Mouse (Mus musculus) thymus, postnatal 10 days (tissue): Measurements from ENCODE around the gene Ltc4s.

Experiments used
- DNase-seq, 2 experiments: peaks; one replicate each; pipeline ENCODE4 v3.0.0; 2021; ENCODE audit warnings: low spot score in 2 of 2

The Ltc4s gene

DNA sequence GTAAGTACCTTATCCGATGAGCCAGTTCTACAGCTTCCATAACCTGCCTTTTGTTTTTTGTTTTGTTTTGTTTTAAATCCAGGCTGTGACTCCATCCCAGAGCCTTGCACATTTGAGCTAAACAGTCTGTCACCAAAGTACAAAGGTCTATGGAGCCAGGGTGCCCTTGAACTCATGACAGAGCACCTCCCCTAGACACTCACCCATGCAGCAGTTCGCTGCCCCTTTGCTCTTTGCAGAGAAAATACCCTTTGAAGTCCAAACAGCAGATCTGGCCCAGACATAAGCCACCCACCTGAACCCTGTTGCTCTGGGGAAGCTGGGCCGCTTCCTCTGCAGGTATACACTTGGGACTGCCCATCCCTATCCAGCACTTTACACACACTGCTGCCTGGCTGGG lies 36.8 kb downstream of the Ltc4s start:
- no peak for DNase-seq

DNA sequence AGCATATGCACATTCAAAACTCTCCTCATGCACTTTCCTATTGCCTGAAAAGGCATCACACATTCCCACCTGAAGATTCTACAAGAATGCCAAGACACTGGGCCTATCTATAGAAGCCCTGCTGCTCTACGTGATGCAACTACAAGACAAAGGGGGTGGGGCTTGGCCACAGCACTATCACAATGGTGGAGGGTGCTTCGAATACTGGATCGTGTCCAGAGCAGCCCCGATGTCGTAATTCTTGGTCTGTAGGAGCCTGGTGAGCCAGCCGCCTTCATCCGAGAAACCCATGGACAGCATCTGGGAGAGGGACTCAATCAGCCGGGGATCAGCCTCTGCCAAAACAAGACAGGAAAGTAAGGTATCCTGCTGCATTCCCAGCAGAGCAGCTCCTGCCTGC lies 37.8 kb downstream of the Ltc4s start:
- no peak for DNase-seq

DNA sequence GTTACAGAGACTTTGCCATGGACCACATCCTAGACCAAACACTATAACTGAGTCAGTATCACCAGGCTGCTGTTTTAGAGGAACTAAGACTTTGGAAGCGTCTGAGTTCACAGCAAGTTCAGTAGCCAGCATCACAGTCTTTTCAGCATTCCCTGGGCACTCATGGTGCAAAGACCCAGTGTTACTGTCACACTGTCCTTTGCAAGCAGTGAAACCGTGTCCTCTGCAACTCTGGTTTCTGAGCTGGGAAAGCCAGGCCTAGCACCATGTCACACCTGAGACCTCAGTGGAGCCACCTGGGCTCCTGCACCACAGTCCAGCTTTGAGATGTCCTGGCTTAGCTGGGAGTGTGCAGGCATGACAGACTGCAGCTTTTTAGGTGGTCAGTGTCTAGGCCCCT lies 39.5 kb downstream of the Ltc4s start:
- DNase-seq: no peak

DNA sequence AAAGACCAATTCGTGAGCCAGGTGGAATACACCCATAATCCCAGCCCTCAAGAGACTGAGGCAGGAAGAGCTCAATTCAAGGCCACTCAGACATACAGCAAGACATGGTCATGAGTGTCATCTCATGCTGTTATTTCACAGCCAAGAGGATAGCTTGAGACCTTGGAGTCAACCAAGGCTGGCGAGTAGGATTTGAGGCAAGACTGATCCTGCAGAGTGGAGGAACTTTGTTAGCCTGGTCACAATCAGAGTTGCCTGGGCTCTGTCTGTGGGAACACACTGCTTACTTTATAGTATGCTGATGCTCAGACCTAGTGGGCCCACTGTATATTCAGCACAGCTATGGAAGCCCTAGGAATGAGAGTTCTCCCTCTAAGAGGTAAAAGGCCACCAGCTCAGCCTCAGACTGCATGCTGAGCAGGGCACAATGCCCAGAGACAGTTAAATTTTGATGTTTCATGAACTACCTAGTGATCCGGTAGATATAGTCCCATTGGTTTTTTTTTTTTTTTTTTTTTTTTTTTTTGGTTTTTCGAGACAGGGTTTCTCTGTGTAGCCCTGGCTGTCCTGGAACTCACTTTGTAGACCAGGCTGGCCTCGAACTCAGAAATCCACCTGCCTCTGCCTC lies 40.1 kb downstream of the Ltc4s start:
- DNase-seq: no peak

DNA sequence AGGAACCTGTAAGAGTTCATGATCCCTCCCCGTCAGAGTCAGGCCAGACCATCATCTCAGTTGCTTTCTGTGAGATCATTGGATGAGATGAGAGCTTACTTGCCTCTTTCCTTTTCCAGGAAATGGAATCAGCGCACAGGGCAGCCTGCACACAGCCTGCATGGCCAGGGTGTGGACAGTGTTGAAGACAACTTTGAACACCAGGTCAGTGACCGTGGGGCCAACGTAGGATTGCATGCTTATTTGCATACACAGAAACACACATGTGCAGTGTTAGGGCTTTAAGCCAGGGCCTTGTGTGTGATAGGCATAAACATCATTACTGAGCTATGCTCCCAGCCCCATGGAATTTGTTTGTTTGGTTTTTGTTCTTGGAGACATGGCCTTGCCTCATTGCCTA lies 40.9 kb downstream of the Ltc4s start:
- no peak for DNase-seq

DNA sequence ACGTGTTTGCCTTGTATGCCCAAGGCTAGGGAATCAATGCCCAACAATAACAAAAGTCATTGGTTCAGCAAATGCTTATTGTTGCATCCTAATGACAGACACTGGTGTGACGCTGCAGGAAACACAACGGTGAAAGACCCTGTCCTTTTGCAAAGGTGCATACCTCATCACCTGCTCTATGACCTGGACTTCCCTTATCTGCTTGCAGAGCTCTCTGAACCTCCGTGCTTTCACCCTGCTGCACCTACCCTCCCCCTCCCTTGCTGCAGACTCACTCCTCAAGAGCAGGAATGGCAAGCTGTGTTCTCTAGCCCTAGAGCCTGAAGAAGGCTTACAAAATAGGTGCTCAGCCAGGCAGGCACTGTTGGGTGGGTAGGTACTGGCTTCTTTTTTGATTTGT lies 43.6 kb downstream of the Ltc4s start:
- no peak for DNase-seq

DNA sequence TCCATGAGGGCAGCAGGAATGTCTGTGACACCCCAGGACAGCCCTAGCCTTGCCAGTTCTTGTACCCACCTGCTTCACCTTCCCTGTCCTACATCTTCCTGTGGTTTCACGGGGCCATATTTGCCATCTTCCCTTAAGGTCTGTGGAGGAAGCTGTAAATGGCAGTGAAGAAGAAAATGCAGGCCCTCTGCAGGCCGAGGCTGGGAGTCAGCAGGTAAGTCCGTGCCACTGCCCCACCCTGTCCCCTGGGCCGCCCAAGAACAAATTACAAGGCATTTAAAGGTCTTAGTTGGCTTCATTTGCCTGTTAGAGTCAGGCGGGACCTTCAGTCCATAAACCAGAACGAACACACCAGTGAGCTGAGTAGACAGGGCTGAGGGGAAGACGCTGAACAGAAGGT lies 44.3 kb downstream of the Ltc4s start:
- DNase-seq: no peak

DNA sequence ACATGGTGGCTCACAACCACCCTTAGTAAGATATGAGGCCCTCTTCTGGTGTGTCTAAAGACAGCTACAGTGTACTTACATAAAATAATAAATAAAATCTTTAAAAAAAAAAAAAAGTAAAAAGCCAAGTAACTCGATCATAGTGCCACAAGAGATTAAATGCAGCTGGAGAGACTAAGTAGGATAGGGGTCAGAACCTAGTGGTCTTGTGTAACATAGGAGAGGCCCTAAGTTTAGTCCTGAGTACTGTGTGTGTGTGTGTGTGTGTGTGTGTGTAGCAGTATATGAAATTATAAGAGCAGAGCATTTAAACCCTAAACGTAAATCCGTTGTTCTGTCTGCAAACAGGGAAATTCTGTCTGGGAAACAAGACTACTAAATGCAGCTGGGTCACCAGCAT lies 46.1 kb downstream of the Ltc4s start:
- no peak for DNase-seq

DNA sequence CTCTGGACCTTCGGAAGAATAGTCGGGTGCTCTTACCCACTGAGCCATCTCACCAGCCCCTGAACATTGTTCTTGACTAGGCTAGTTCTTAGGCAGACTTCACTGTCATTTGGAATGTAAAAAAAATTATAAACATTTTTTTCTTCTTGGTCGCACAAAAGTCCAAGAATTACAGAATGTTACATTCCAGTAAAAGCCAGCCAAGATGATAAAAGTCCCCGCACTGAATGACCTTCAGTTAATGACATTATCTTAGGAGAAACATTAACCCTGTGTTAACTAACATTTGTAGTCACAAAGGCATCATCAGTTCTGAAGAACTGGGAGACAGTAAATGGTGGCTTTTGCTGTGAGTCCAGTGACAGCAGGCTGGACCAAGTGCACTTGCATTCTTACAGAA lies 48.1 kb downstream of the Ltc4s start:
- no peak for DNase-seq

DNA sequence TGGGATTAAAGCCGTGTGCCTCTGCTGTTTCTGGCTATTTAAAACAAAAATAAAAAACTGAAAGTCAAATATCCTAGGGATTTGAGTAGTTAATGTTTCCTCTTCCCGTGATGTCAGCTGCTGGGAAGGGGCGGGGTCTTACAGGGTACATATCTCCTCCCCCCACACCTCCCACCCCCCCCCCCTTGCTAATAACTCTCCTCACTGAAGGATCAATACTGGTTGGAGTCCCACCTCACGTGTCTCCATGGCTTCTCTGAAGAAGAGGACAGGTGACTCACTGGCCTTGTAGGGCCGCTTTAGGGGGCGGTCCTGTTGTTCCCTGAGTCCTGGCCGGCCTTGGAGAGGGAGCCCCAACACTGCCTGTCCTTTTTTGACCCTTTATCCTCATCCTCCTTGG lies 49.7 kb downstream of the Ltc4s start:
- no peak for DNase-seq
